Mouse (Mus musculus) cerebellum, adult 9-11 months (tissue): ENCODE results near the gene Mfn2.
A peak's percentile ranks its signal among the peaks of the same experiment; 100 is the strongest.

Source experiments
- DNase-seq: peaks from one replicate; pipeline ENCODE4 v3.0.0; 2022

Gene Mfn2

GRCm38 (mm10) chr4:147904313-147905089 is at the start of gene Mfn2:
Mfn2 (minus strand) TSS chr4:147904704.
- DNase-seq, result peak; percentile 94

GRCm38 (mm10) chr4:147953590-147953989 is 49.1 kb upstream of the Mfn2 start:
- no peak for DNase-seq

- no peak for DNase-seq
Observed at GRCm38 (mm10) chr4:147947511-147947910, 43.0 kb upstream of the Mfn2 start.

GRCm38 (mm10) chr4:147943005-147943404 is 38.5 kb upstream of the Mfn2 start:
- no peak for DNase-seq

- no peak for DNase-seq
Observed at GRCm38 (mm10) chr4:147941045-147942020, 36.8 kb upstream of the Mfn2 start.

GRCm38 (mm10) chr4:147940576-147941044 is 36.1 kb upstream of the Mfn2 start, which contains the start of gene 2510039O18Rik:
2510039O18Rik (plus strand) TSS chr4:147940895.
- peak; percentile 83 for DNase-seq

GRCm38 (mm10) chr4:147940111-147940510 is 35.6 kb upstream of the Mfn2 start:
- DNase-seq, result peak; percentile 44

- no peak for DNase-seq
Observed at GRCm38 (mm10) chr4:147938148-147939096, 33.9 kb upstream of the Mfn2 start.

- no peak for DNase-seq
Observed at GRCm38 (mm10) chr4:147937486-147937885, 33.0 kb upstream of the Mfn2 start.

GRCm38 (mm10) chr4:147937021-147937420 is 32.5 kb upstream of the Mfn2 start:
- DNase-seq, result no peak

GRCm38 (mm10) chr4:147936331-147936954 is 31.9 kb upstream of the Mfn2 start, which contains the start of gene Plod1:
Plod1 (minus strand) TSS chr4:147936767.
- peak; percentile 69 for DNase-seq

GRCm38 (mm10) chr4:147935904-147936303 is 31.4 kb upstream of the Mfn2 start:
- DNase-seq, result no peak

GRCm38 (mm10) chr4:147934611-147935010 is 30.1 kb upstream of the Mfn2 start:
- DNase-seq, result no peak

GRCm38 (mm10) chr4:147934134-147934533 is 29.6 kb upstream of the Mfn2 start:
- no peak for DNase-seq

- no peak for DNase-seq
Observed at GRCm38 (mm10) chr4:147930946-147931345, 26.4 kb upstream of the Mfn2 start.

GRCm38 (mm10) chr4:147928540-147928939 is 24.0 kb upstream of the Mfn2 start:
- no peak for DNase-seq

- DNase-seq, result no peak
Observed at GRCm38 (mm10) chr4:147928136-147928535, 23.6 kb upstream of the Mfn2 start.

- no peak for DNase-seq
Observed at GRCm38 (mm10) chr4:147927705-147928104, 23.2 kb upstream of the Mfn2 start.

GRCm38 (mm10) chr4:147922341-147922740 is 17.8 kb upstream of the Mfn2 start:
- DNase-seq, result no peak

GRCm38 (mm10) chr4:147920973-147921372 is 16.5 kb upstream of the Mfn2 start:
- no peak for DNase-seq

- DNase-seq, result no peak
Observed at GRCm38 (mm10) chr4:147918459-147919121, 14.1 kb upstream of the Mfn2 start.
